Mouse (Mus musculus) spleen, postnatal 4 days (tissue): ENCODE results near the gene Mcoln2.
A peak's percentile ranks its signal among the peaks of the same experiment; 100 is the strongest.
"Not testable (repeated sequence)": the region's sequence is repeated elsewhere in the genome, so short reads cannot be mapped to it uniquely, and the experiment has no call there.

Source experiments
- DNase-seq, 2 experiments: peaks; one replicate each; pipeline ENCODE4 v3.0.0; 2022; ENCODE audit warnings: low spot score in 2 of 2

Mcoln2 gene

DNA sequence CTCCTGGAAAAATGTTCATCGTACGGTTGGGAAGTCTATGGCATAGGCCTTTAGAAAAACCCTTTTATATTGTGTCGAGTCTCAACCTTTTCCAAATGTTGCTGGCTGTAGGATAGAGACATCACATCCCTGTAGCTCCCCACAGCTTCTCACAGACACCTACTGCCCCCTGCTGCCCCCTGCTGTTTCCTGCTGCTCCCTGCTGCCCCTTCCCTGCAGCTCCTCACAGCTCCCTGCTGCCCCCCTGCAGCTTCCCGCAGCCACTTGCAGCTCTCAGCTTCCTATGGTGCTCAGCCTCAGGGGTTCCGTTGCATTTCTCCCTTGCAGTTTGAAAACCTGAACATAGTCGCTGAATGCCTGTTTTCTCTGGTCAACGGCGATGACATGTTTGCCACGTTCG lies 40.3 kb downstream of the Mcoln2 start:
- no peak for DNase-seq

DNA sequence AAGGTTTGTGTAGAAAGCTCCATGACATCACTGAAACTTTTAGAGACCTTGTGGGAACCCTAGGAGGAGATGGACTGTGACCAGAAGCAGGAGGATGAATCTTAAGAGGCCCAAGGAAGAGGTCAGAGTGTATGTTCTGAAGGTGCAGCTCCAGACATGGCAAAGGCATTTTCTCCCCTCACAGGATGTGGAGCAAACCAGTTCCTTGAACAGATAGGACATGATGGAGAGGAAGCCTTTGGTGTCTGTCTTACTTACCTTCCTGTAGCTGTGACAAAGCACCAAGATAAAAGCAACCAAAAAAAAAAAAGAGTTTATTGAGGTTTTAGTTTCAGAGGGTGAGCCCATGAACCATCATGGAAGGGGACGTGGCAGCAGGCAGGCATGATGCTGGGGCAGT lies 42.9 kb downstream of the Mcoln2 start:
- no peak for DNase-seq

DNA sequence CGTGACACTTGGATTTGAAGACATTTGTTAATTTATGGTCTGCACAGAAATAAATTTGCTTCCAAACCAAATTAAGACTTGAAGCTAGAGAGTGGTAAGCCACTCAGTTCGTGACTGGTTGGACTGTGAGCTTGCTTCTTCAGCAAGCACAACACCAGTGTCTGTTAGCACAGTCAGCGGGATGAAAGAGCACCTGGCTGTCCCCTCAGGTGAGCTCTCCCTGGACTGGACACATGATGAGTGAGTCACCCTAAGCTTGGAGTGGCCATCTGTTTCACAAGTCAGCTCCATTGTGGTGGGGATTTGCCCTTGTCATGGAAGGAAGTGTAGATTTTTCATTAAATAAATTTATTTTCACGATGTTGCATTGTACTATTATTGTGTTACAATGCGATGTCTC lies 45.5 kb downstream of the Mcoln2 start:
- no peak for DNase-seq

DNA sequence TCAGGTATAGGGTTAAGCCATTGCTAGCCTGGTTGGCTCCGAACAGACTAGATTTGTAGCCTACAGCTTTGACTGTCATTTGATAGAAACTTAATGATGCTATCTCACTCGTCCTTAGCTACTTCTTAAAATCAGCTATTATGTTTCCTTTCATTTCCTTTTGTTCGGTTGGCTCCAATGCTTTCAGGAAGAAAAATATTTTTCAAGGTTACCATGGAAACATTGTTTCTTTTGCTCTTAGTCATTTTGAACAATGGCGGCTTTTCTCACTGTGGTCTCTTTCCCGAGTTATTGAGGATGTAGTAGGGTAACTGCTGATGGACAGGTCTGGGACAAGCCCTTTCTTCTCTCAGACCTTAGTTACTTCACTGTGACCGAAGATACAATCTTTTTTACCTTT lies 46.7 kb downstream of the Mcoln2 start:
- no peak for DNase-seq

DNA sequence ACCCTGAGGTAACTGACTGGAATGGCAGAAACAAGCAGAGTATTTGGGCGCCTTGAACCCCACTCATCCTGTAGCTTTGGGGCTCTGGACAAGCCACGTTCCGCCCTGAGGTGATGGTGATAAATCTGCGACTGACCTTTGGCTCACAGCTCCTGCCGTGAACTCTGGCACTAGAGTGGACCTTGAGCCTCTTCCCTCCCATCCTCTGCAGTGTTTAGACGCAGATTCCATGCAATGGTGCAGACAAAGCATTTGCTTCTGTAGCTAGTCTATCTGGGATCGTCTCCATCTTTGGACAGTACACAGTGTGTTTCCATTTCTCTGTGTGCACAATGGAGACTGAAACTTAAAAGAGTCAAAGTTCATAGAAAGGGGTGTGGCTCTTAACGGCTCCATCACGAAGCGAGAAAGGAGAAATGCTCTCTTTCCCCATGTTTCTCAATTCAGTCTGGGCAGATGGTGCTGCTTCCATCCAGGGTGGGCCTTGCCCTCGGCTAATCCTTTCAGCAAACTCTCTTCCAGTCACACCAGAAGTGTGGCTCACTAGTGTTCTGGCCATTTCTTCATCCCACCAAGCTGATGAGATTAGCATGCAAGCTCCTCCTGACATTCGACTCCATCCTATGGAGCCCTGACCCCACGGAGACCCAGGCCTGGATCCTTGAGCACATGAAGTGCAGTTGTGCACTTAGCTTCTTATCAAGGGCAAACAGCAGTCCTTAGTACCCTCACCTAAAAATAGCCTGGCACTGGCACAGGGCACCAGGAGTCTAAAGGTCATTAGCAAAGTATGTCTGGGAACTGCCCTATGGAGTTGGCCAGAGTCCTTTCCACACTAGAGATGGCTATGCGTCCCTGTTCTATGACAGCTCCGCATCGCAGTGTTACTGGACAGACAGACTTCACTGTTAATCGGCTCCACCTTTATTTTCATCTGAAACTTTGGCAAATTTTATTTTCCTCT lies 47.4 kb downstream of the Mcoln2 start:
- DNase-seq: no peak

DNA sequence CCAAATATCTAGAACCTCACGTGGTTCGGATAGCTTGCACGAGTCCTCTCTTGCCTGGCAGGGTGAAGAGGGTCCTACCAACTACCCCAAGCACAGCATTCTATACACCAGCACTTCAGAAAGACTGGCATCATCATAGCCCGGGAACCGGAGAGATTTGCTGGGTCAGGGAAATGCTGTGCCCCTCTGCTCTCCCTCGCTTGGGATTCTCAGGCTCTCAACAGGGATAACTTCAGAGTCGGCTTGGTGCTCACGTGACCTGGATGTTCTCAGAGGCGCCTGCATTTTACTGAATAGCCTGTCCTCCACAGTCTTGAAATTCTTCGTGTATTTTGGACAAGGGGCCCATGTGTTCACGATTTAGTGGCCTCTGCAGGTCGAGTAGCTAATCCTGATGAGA lies 48.2 kb downstream of the Mcoln2 start:
- DNase-seq: no peak

DNA sequence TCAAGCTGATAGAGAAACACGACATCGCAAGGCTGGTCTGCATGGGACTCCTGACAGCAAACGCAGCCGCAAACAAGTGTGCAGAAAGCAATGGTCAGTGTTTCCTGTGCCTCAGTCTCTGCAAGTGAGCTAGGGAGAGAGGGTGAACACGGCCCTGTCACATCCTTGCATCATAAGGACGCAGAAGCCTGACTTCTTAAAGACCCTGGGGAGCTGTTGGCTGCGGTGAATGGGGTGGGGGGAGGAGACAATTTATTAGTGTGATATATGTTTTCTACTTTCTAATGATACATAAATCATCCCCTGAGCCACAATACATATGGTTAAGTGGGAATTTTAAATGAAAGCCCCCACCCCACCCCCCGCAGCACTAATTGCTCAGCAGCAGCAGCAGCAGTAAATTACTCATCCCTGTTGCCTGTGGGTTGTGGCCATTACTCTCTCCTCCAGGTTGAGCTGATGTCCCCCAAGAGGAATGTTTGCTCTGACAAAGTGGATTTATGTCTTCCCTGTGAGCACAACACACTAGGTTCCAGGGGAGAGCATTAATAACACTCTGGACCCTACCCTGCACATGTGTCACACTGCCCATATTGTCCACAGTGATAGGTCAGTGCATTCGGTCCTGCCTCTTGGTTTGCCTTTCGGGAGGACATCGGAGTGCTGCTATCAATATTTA lies 49.3 kb downstream of the Mcoln2 start:
- no peak for DNase-seq

DNA sequence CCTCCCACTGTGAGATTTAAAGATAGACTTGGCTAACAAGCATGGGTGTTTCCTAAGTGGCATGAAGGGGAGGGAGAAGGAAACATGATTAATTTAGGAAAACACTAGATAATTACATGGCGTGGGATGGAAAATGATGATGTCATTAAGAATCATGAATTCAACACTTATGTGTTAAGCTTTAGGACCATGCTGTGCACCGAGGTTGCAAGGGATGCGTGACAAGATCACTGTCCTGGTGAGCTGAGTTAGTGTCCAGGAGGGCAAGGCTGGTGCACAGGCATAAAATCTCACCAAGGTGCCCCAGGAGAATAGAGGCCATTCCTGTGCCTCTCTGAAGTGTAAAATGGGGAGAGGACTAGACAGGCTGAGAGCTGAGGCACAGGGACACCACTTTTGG lies 49.9 kb downstream of the Mcoln2 start:
- DNase-seq: no peak

DNA sequence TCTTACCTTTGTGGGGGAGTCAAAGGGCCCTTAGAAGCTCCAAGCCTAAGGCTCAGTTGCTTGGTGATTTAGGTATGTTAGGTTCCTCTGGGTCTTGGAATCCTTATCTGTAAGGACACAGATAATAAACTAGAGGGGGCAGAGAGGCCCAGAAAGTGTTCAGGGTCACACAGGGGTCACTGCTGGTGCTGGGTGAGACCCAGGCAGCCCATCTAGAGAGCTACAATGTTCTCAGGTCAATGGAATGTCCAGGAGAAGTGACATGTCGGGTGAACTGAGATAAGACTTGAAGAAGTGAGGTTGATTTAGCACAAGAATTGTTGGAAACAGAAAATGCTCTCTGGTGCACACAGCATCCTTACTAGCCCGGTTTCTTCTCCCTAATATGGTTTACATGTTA lies 54.7 kb downstream of the Mcoln2 start:
- no peak for DNase-seq

DNA sequence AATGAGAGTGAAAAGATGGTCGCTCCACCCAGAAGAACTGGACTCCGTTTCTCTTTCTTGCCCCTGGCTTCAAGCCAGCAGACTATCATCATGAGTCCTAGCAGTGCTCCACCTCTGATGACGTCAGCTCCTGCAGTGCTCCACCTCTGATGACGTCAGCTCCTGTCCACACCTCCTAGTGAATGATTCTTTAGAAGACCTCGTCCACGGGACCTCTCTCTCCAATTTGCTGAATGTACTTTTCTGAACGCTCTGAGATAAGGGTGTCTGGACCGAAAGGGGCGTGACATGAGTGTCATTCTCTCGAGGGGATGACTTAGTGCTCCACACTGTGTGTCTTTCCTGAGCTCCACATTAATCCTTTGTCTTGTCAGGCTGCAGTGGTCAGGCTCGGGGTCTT lies 55.7 kb downstream of the Mcoln2 start:
- DNase-seq: no peak

DNA sequence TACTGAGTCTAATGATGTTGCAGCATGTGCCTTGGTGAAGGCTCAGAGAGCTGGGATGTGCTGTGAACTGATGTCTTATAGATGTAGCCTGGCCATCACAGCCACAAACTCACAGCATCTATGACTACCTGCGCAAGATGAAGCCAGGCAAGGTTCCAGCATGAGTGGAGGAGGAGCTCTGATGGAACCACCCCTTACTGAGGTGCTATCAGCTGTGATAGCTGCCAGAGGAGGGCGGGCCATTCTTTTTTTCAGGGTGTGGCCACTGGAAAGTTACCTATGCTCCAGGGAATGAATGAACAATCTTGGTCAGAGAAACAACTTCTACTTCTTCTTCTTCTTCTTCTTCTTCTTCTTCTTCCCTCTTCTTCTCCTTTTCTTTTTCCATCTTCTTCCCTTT lies 57.0 kb downstream of the Mcoln2 start:
- DNase-seq: no peak

DNA sequence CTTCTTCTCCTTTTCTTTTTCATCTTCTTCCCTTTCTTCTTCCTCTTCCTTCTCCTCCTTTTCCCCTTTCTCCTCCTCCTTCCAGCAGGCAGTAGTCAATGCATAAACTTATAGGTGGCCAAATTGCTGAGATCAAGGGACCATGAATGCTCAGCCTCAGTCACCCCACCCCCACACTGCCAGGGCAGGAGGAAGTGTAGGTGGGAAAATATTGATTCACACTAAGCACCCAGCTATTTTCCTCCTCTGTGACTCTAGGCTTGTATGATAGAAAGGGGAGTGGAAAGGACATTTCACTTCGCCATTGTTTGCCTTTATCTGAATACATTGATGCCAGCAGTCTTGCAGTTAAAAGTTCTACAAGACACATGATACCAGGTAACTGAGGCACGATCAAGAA lies 57.8 kb downstream of the Mcoln2 start:
- no peak for DNase-seq

DNA sequence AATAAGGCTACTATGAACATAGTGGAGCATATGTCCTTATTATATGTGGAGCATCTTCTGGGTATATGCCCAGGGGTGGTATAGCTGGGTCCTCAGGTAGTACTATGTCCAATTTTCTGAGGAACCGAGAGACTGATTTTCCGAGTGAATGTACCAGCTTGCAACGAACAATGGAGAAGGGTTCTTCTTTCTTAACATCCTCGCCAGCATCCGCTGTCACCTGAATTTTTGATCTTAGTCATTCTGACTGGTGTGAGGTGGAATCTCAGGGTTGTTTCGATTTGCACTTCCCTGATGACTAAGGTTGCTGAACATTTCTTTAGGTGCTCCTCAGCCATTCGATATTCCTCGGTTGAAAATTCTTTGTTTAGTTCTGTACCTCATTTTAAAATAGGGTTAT lies 60.1 kb downstream of the Mcoln2 start:
- not testable (repeated sequence) for DNase-seq

DNA sequence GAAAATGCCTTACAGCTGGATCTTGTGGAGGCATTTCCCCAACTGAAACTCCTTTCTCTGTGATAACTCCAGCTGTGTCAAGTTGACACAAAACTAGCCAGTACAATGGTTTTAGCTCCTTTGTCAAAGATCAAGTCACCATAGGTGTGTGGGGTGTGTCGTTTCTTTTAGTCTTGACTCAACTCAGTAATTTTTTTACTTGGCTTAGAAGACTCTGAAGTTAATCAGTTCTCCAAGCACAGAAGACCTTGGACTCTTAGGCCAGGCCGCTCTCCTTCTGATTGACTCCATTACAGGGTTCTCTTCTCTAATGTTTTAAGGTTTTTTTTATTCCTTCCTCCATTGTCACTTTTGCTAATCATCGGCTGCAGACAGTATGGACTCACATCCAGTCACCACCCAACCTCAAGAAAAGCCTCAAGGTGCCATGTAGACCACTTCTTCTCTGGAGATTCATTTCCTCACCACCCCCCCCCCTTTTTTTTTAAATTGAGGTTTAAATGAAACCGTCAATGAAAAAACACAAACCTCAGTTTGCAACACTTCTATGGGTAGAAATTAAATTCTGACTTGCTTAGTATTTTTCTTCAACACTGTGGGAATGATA lies 61.6 kb downstream of the Mcoln2 start:
- DNase-seq: no peak

DNA sequence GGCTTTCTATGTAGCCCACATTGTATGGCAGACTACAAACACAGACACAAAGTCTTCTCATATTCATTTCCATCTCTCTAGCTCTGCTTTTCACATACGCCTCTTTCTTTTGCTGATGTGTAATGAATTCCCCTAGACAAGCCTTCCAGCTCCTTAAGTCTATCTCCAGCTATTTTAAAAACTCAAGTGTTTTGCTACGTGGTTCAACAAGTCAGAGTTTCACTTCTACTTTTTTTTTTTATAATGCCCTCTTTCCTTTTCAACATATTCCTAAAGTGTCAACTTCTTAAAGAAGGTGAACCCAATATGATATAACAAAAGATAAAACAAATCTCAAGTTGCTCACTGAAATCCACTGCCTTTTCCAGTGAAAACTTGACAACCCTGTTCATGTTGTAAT lies 62.3 kb downstream of the Mcoln2 start:
- no peak for DNase-seq

DNA sequence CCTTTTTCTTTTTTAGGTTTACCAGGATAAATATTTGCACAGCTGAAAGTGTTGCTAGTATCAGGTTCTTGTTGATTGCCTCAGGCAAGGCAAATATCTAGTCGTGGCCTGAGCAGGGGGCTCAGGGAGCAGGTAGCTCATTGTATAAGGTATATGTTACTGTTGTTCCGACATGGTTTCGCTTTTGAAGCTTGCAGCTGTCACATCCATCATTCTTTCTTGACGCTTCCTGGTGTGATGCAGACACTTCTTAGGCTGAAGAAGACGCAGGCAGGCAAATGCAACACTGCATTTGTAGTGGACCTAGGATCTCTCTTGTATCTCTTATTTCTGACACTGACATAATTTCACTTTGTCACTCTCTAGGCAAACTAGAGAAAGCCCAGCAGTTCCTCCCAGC lies 63.7 kb downstream of the Mcoln2 start:
- no peak for DNase-seq

DNA sequence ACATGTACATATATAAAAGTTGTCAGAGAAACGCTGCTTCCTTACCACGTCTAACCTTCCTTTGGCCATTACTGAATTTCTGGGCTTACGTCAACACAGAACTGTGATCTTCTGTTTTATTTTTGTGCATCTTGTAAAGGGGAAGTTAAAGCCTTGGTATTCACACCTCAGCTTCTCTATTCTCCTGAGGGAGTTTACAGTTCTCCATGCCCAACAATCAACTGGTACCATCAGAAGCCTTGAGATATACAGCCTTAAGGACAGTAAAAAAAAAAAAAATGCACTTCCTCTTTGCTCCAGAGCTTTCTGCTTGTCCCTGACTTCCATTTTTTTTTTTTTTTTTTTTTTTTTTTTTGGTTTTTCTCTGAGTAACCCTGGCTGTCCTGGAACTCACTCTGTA lies 66.9 kb downstream of the Mcoln2 start:
- no peak for DNase-seq

DNA sequence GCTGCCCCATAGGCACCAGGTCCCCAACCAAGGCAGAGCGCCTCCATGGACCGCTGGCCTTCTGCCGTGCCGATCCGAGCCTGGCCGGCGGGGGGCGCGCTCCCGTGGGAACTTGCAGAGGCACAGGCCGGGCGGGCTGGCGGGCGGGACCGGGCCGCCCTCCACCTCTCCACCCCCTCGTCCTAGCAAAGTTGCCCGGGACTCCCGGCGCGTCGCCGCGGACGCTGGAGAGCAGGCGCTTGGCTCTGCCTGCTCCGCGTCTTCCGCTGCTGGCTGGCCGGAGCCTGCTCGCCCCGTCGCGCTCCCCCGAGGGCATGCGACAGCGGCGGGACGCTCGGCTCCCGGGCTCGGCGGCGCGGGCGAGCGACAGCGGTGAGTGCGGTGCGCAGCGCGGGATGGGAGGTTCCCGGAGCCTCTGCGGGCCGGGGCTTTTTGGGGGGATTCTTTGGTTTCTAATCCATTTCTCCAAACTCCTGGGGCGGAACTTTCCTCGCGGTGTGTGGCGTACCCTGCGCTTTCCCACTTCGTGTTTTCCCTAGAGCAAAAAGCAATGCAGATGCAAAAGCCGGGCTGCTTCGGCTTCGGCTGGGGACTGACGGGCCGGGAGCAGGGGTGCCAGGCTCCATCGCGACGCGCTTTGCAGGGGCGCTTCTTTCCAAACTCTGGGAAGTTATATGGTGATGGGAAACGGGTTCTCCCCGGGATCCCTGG lies 71.3 kb downstream of the Mcoln2 start, which contains the start of gene Lpar3:
Gene Lpar3, plus strand, starts transcription at position 188 of the 711 bp plus-strand sequence.
- DNase-seq: peak; percentile 30 to 74

DNA sequence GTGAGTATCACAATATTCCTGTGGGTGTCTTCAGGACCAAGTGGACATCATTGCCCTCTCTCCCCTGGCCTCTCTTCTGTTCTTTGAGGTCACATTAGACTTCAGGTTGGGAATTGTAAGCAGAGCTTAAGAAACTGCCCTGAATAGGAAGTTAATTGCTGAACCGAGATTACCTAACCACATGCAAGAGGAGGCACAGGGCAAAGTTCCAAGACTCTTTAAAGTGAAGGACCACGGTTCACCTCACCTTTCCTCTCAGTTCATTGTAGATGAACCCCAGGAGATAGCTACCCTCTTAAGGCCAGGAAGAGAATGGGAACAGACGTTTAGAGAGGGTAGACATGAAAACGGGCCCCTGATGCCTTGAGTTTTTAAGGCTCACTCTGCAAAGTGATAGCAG lies 74.6 kb downstream of the Mcoln2 start:
- no peak for DNase-seq

DNA sequence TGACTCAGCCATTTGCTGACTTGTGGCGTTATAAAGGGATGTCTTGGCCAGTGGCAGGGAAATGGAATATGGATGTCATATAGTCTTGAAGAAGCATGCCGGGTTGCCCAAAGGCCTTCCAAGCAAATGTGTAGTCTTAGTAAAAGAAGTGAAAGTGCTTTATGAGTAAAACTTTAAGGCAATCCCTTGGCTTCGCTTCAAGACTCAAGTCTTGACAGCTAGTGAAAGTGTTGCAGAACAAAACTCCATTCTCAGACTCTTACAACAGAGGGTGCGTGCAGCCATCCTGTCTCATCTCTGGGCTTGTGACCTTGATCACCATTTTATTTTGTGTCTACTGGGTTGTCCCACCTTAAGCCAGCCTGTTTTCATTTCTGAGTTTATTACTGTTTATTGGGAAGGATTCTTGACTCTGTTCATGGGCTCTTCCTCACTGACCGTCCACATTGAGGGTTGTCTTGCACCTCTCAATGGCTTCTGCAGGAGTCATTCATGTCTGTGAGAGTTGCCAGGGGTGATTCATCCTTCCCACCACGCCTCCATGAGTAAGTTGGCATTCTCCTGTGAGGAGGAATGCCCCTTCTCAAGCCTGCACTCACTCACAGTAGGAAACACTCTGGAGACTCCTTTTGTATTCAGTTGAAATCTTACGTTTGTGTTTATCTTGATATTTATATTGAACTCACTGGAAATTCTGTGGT lies 75.6 kb downstream of the Mcoln2 start:
- DNase-seq: no peak

DNA sequence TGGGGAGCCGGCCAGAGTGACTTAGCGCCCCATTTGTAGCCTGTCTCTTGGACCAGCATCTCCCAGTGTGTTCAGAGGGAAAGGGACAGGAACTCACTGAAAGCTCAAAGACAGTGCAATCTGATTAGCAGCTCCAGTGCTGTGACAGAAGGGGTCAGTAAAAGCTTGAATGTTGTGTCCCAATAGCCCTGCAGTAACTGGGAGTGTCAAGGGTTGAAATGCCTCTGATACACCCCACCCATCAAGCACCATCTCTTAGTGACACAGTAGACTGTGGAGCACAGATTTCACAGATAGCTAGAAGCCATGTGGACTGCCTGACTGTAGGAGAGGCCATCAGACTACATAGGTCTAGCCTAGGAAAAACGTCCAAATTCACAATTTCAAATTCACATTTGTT lies 77.8 kb downstream of the Mcoln2 start:
- DNase-seq: no peak
